Mouse (Mus musculus) limb, embryonic 11.5 days (tissue): ENCODE measurements around the gene Ccdc40. TPM values are rescaled to one million over a fixed set of nuclear protein-coding genes. Genes with fewer than 3 reads are reported as not detected.

Source experiments
- ATAC-seq: fragments of 200-750 bp; cut with Nextera tagmentation; 2 replicates; pipeline ENCODE4 v1.8.0; 2017; ENCODE audit warnings: low read depth; ENCODE audit not compliant: insufficient number of reproducible peaks, low FRiP score, low TSS enrichment
- DNase-seq: peaks from one replicate; pipeline ENCODE4 v3.0.0-alpha.2; 2015; ENCODE audit warnings: low spot score
- H3K27ac ChIP-seq: fragments of 300-500 bp; sonication (generic); replicated peaks from 2 replicates; pipeline ENCODE4 v1.5.1; 2014; ENCODE audit warnings: low read depth, mild to moderate bottlenecking, low read length
- H3K27me3 ChIP-seq: fragments of 300-500 bp; sonication (generic); 2 replicates; pipeline ENCODE4 v1.6.1; 2014; ENCODE audit warnings: mild to moderate bottlenecking, low read length, mixed read lengths; ENCODE audit not compliant: control insufficient read depth, insufficient read depth
- H3K36me3 ChIP-seq: fragments of 300-500 bp; sonication (generic); 2 replicates; pipeline ENCODE4 v1.6.1; 2014; ENCODE audit warnings: mild to moderate bottlenecking, low read length, moderate library complexity, mixed read lengths; ENCODE audit not compliant: control insufficient read depth, insufficient read depth
- H3K4me1 ChIP-seq: fragments of 300-500 bp; sonication (generic); 2 replicates; pipeline ENCODE4 v1.6.1; 2014; ENCODE audit warnings: low read length, mixed read lengths; ENCODE audit not compliant: control insufficient read depth, insufficient read depth
- H3K4me2 ChIP-seq: fragments of 300-500 bp; sonication (generic); 2 replicates; pipeline ENCODE4 v1.6.1; 2014; ENCODE audit warnings: low read depth, mild to moderate bottlenecking, moderate library complexity; ENCODE audit not compliant: severe bottlenecking
- H3K4me3 ChIP-seq: fragments of 300-500 bp; sonication (generic); 2 replicates; pipeline ENCODE4 v1.5.1; 2014; ENCODE audit warnings: low read depth, low read length
- H3K9ac ChIP-seq: fragments of 300-500 bp; sonication (generic); 2 replicates; pipeline ENCODE4 v1.6.1; 2014; ENCODE audit warnings: mild to moderate bottlenecking, low read length
- H3K9me3 ChIP-seq: fragments of 300-500 bp; sonication (generic); 2 replicates; pipeline ENCODE4 v1.6.1; 2016; ENCODE audit warnings: low read length; ENCODE audit not compliant: control insufficient read depth
- WGBS: fragments of 180-500 bp; shearing (Covaris S2); extraction: QIAGEN DNeasy Blood & Tissue Kit; methylation state at CpG from one replicate; pipeline ENCODE4 v1.1.7; 2014; 5-methylcytosine and 5-hydroxymethylcytosine counted together
- polyA plus RNA-seq: library from polyadenylated mRNA; unstranded; fragments of >200 nt; fragmentation: Nextera tagmentation; extraction: Ambion mirVana; gene quantifications from 2 replicates; pipeline ENCODE4 v1.2.1, GENCODE M21; 2014

Gene Ccdc40
- 8.9 and 10.8 TPM in 2 replicates for polyA plus RNA-seq

GRCm38 (mm10) chr11:119228091-119228781, at the start of gene Ccdc40, which contains the start of gene Tbc1d16:
Gene Ccdc40, plus strand, starts transcription at chr11:119228572.
Gene Tbc1d16, minus strand, starts transcription at chr11:119228499.
- Histone ChIP-seq H3K9me3 (no peaks in the 10 kb centered on the region), H3K27me3 (no peaks in the 10 kb centered on the region), H3K9ac (peak within 1 kb of the TSS; percentile 74), H3K4me1 (peaks cover 4% of the 10 kb centered on the region; the same call in 1 of the 2 replicates), H3K27ac (peak within 1 kb of the TSS; percentile 55; the same call in 1 of the 2 replicates), H3K4me2 (peak within 1 kb of the TSS; percentile 98), H3K36me3 (no peaks in the 10 kb centered on the region), H3K4me3 (peak within 1 kb of the TSS; percentile 72)
- under 1% methylated on average over 62 of the region's 66 CpGs for WGBS
- peak; percentile 86 for DNase-seq
- ATAC-seq = peak; percentile 87

GRCm38 (mm10) chr11:119180824-119181582, 47.4 kb upstream of the Ccdc40 start:
- Histone ChIP-seq H3K9me3 (no peaks in the 10 kb centered on the region), H3K9ac (no peak overlapping the region), H3K4me1 (peaks cover 26% of the 10 kb centered on the region), H3K36me3 (no peaks in the 10 kb centered on the region; the same call in 1 of the 2 replicates), H3K27ac (no peak overlapping the region), H3K4me3 (no peak overlapping the region), H3K27me3 (no peaks in the 10 kb centered on the region), H3K4me2 (no peak overlapping the region)
- 84% methylated on average over 14 of the region's 14 CpGs for WGBS
- ATAC-seq (no peak), DNase-seq (no peak)

- Histone ChIP-seq H3K4me1 (peaks cover 19% of the 10 kb centered on the region), H3K9me3 (no peaks in the 10 kb centered on the region), H3K27me3 (no peaks in the 10 kb centered on the region), H3K4me3 (no peak overlapping the region), H3K27ac (no peak overlapping the region), H3K36me3 (no peaks in the 10 kb centered on the region; the same call in 1 of the 2 replicates), H3K9ac (no peak overlapping the region), H3K4me2 (peak overlapping the region; percentile 2; the same call in 1 of the 2 replicates)
- DNase-seq = no peak
- 88% methylated on average over 12 of the region's 12 CpGs for WGBS
- no peak for ATAC-seq
Measured at GRCm38 (mm10) chr11:119181861-119182395, 46.4 kb upstream of the Ccdc40 start.

- Histone ChIP-seq H3K4me3 (no peak overlapping the region), H3K9me3 (no peaks in the 10 kb centered on the region), H3K36me3 (no peaks in the 10 kb centered on the region; the same call in none of the 2 replicates), H3K4me1 (peaks cover 17% of the 10 kb centered on the region), H3K27ac (no peak overlapping the region), H3K4me2 (no peak overlapping the region), H3K27me3 (no peaks in the 10 kb centered on the region), H3K9ac (no peak overlapping the region)
- WGBS = 67% methylated on average over 15 of the region's 15 CpGs
- no peak for ATAC-seq
- DNase-seq = no peak
Measured at GRCm38 (mm10) chr11:119183684-119184310, 44.6 kb upstream of the Ccdc40 start.

- no peak overlapping the region for H3K27ac ChIP-seq
- no peak overlapping the region for H3K4me2 ChIP-seq
- DNase-seq (no peak), ATAC-seq (no peak)
- H3K9me3 ChIP-seq = no peaks in the 10 kb centered on the region
- no peaks in the 10 kb centered on the region for H3K27me3 ChIP-seq
- WGBS = 85% methylated on average over 3 of the region's 3 CpGs
- H3K4me1 ChIP-seq = peaks cover 23% of the 10 kb centered on the region
- no peak overlapping the region for H3K4me3 ChIP-seq
- H3K9ac ChIP-seq = no peak overlapping the region
- no peaks in the 10 kb centered on the region; the same call in none of the 2 replicates for H3K36me3 ChIP-seq
Measured at GRCm38 (mm10) chr11:119186381-119186780, 42.0 kb upstream of the Ccdc40 start.

- 51% methylated on average over 25 of the region's 25 CpGs for WGBS
- DNase-seq (peak; percentile 86), ATAC-seq (no peak)
- H3K4me3 ChIP-seq = no peak overlapping the region
- H3K9ac ChIP-seq = no peak overlapping the region
- H3K27me3 ChIP-seq = no peaks in the 10 kb centered on the region
- H3K27ac ChIP-seq = no peak overlapping the region
- H3K4me1 ChIP-seq = peaks cover 23% of the 10 kb centered on the region
- no peak overlapping the region for H3K4me2 ChIP-seq
- H3K9me3 ChIP-seq = no peaks in the 10 kb centered on the region
- no peaks in the 10 kb centered on the region; the same call in none of the 2 replicates for H3K36me3 ChIP-seq
Measured at GRCm38 (mm10) chr11:119186989-119187799, 41.2 kb upstream of the Ccdc40 start.

- no peak for ATAC-seq
- Histone ChIP-seq H3K4me1 (peaks cover 23% of the 10 kb centered on the region), H3K27me3 (no peaks in the 10 kb centered on the region), H3K36me3 (no peaks in the 10 kb centered on the region; the same call in none of the 2 replicates), H3K9ac (no peak overlapping the region), H3K4me2 (no peak overlapping the region), H3K27ac (no peak overlapping the region), H3K9me3 (no peaks in the 10 kb centered on the region), H3K4me3 (no peak overlapping the region)
- no peak for DNase-seq
- 54% methylated on average over 10 of the region's 10 CpGs for WGBS
Measured at GRCm38 (mm10) chr11:119187800-119188197, 40.6 kb upstream of the Ccdc40 start.
